In genomic region chr3:18764301-18765078, GRCm38 (mm10) we compare ENCODE assay signal across 9 mouse cellular contexts.
DNase-seq lines count a peak whose midpoint lies in the region; ATAC-seq lines count a peak whose summit lies in the region.
"Had no signal": no experiment of that assay in that cellular context is flagged by ENCODE, and none has a peak within 500 bp of the region (broad histone marks: within the 10 kb centered on the region; RNA-seq: fewer than 3 reads in every experiment).

No protein-coding gene starts in this region.

- WGBS in forebrain, embryonic 12.5 days: 83% methylated on average over 3 of the region's 3 CpGs
- 89% methylated on average over 3 of the region's 3 CpGs for WGBS in forebrain, embryonic 10.5 days

- H3K36me3 ChIP-seq in forebrain, embryonic 12.5 days (replicated peaks): no peaks in the 10 kb centered on the region
- H3K36me3 ChIP-seq in forebrain, embryonic 10.5 days (replicated peaks): no peaks in the 10 kb centered on the region
- H3K36me3 ChIP-seq: limb, embryonic 13.5 days had no signal

- H3K4me1 ChIP-seq in forebrain, embryonic 12.5 days: no peaks in the 10 kb centered on the region
- H3K4me1 ChIP-seq in forebrain, embryonic 10.5 days: no peaks in the 10 kb centered on the region
- H3K4me1 ChIP-seq: limb, embryonic 13.5 days had no signal

- H3K4me3 ChIP-seq in forebrain, embryonic 12.5 days (replicated peaks): no peak overlapping the region
- H3K4me3 ChIP-seq in forebrain, embryonic 10.5 days: no peak overlapping the region
- H3K4me3 ChIP-seq: limb, embryonic 13.5 days had no signal

- no peak overlapping the region for H3K27ac ChIP-seq in forebrain, embryonic 12.5 days
- H3K27ac ChIP-seq in forebrain, embryonic 10.5 days: no peak overlapping the region
- H3K27ac ChIP-seq: limb, embryonic 13.5 days had no signal

- DNase-seq in forebrain, embryonic 10.5 days (ENCODE audit: extremely low spot score, low spot score): no peak
- DNase-seq in Muller cell, postnatal 12 days (ENCODE audit: inconsistent ontology term): peak; percentile 29
- peak; percentile 95 to 96 for DNase-seq in cerebellum, postnatal 14 days
- DNase-seq in layer of hippocampus, postnatal 14 days (ENCODE audit: low spot score in 2 of 2): peak; percentile 61 to 88
- DNase-seq in urinary bladder, postnatal 4 days (ENCODE audit: low spot score in 2 of 2): no peak
- DNase-seq in kidney, adult 11 months: no peak
- no peak for DNase-seq in ovary, postnatal 10 days (ENCODE audit: low spot score)

- no peak overlapping the region for H3K9ac ChIP-seq in forebrain, embryonic 12.5 days
- H3K9ac ChIP-seq: limb, embryonic 13.5 days had no signal

- no peaks in the 10 kb centered on the region for H3K27me3 ChIP-seq in forebrain, embryonic 12.5 days
- no peaks in the 10 kb centered on the region for H3K27me3 ChIP-seq in forebrain, embryonic 10.5 days (ENCODE audit: poor library complexity, severe bottlenecking)
- H3K27me3 ChIP-seq: limb, embryonic 13.5 days had no signal

- H3K9me3 ChIP-seq in forebrain, embryonic 12.5 days: no peaks in the 10 kb centered on the region
- H3K9me3 ChIP-seq in forebrain, embryonic 10.5 days: no peaks in the 10 kb centered on the region
- H3K9me3 ChIP-seq: limb, embryonic 13.5 days had no signal

- ATAC-seq in forebrain, embryonic 12.5 days (ENCODE audit: low FRiP score): peak; percentile 64; the same call in 1 of the 2 replicates

- no peak overlapping the region for H3K4me2 ChIP-seq in forebrain, embryonic 12.5 days
- H3K4me2 ChIP-seq: limb, embryonic 13.5 days had no signal

Comparison
In these comparisons a context has a peak if more than half of its experiments do, and no peak if none do; other contexts are left out.
1. DNase-seq: peak in Muller cell, postnatal 12 days (single experiment), cerebellum, postnatal 14 days (2 of 2) and layer of hippocampus, postnatal 14 days (2 of 2); none in forebrain, embryonic 10.5 days (single experiment), urinary bladder, postnatal 4 days (0 of 2), kidney, adult 11 months (single experiment) and ovary, postnatal 10 days (single experiment).